17 mouse cellular contexts compared by ENCODE assay signal in genomic region chr7:117317362-117317761, GRCm38 (mm10).
A peak's percentile ranks its signal among the peaks of the same experiment; 100 is the strongest.
DNase-seq lines count a peak whose midpoint lies in the region; ATAC-seq lines count a peak whose summit lies in the region.
"Had no signal": no experiment of that assay in that cellular context is flagged by ENCODE, and none has a peak within 500 bp of the region (broad histone marks: within the 10 kb centered on the region; RNA-seq: fewer than 3 reads in every experiment).

No protein-coding gene starts in this region.

- H3K27ac ChIP-seq in forebrain, embryonic 15.5 days (replicated peaks): 0 out of 2 replicates have a peak overlapping the region, but pooled peaks have one; percentile 1
- no peak overlapping the region for H3K27ac ChIP-seq in forebrain, embryonic 11.5 days (ENCODE audit: low read depth, low read length)
- H3K27ac ChIP-seq: heart, embryonic 15.5 days; kidney, postnatal 0 days; liver, embryonic 13.5 days had no signal

- H3K4me2 ChIP-seq in forebrain, embryonic 15.5 days (replicated peaks): no peak overlapping the region
- H3K4me2 ChIP-seq in forebrain, embryonic 11.5 days (ENCODE audit: low read depth, low read length, severe bottlenecking): no peak overlapping the region
- H3K4me2 ChIP-seq: heart, embryonic 15.5 days; liver, embryonic 13.5 days had no signal

- ATAC-seq in forebrain, embryonic 15.5 days (replicated peaks): 0 out of 2 replicates have a peak, but pooled peaks have one; percentile 29
- no peak for ATAC-seq in forebrain, embryonic 11.5 days (replicated peaks; ENCODE audit: low FRiP score)
- ATAC-seq: intestine, embryonic 16.5 days had no signal

- intact Hi-C loops in left cerebral cortex, postnatal 14 days (cut with DNase I): no loop called here

- no peaks in the 10 kb centered on the region for H3K9me3 ChIP-seq in forebrain, embryonic 15.5 days
- H3K9me3 ChIP-seq in forebrain, embryonic 11.5 days (ENCODE audit: control insufficient read depth, low read length): no peaks in the 10 kb centered on the region
- H3K9me3 ChIP-seq: heart, embryonic 15.5 days; liver, embryonic 13.5 days had no signal

- WGBS in forebrain, embryonic 15.5 days: 45% methylated on average over 2 of the region's 2 CpGs
- 83% methylated on average over 2 of the region's 2 CpGs for WGBS in forebrain, embryonic 11.5 days

- H3K9ac ChIP-seq in forebrain, embryonic 15.5 days (replicated peaks): no peak overlapping the region
- no peak overlapping the region for H3K9ac ChIP-seq in forebrain, embryonic 11.5 days (ENCODE audit: low read length)
- H3K9ac ChIP-seq: heart, embryonic 15.5 days; liver, embryonic 13.5 days had no signal

- no peak for DNase-seq in forebrain, embryonic 11.5 days (ENCODE audit: low spot score)
- peak; percentile 6 to 8 for DNase-seq in urinary bladder, adult 18-20 months (ENCODE audit: low spot score in 2 of 2)
- no peak for DNase-seq in urinary bladder, adult 2 months (ENCODE audit: low spot score)
- DNase-seq in left cerebral cortex, postnatal 14 days (ENCODE audit: low spot score in 2 of 2): peak; percentile 36 to 46
- no peak for DNase-seq in spleen, postnatal 4 days (ENCODE audit: low spot score in 2 of 2)
- DNase-seq in retina, postnatal 1 day: no peak
- DNase-seq in layer of hippocampus, adult 9-11 months: no peak
- DNase-seq: B cell, adult 2 months; cerebellum, adult 2 months; embryo, embryonic 11 days; liver, embryonic 13.5 days; lung, postnatal 10 days had no signal

- H3K27me3 ChIP-seq in forebrain, embryonic 15.5 days: no peaks in the 10 kb centered on the region
- no peaks in the 10 kb centered on the region for H3K27me3 ChIP-seq in forebrain, embryonic 11.5 days (ENCODE audit: control insufficient read depth, insufficient read depth, low read length)
- H3K27me3 ChIP-seq: heart, embryonic 15.5 days; liver, embryonic 13.5 days had no signal

- peaks cover 19% of the 10 kb centered on the region for H3K4me1 ChIP-seq in forebrain, embryonic 15.5 days
- no peaks in the 10 kb centered on the region for H3K4me1 ChIP-seq in forebrain, embryonic 11.5 days (replicated peaks; ENCODE audit: control insufficient read depth, insufficient read depth, low read length)
- H3K4me1 ChIP-seq: heart, embryonic 15.5 days; liver, embryonic 13.5 days had no signal

- no peaks in the 10 kb centered on the region for H3K36me3 ChIP-seq in forebrain, embryonic 15.5 days
- H3K36me3 ChIP-seq in forebrain, embryonic 11.5 days (ENCODE audit: control insufficient read depth, insufficient read depth, low read length): no peaks in the 10 kb centered on the region
- H3K36me3 ChIP-seq: heart, embryonic 15.5 days; liver, embryonic 13.5 days had no signal

- no peak overlapping the region for H3K4me3 ChIP-seq in forebrain, embryonic 15.5 days
- H3K4me3 ChIP-seq in forebrain, embryonic 11.5 days (ENCODE audit: low read depth, low read length): no peak overlapping the region
- H3K4me3 ChIP-seq: erythroblast, embryonic 14.5 days; heart, embryonic 15.5 days; liver, embryonic 13.5 days had no signal

Comparison
In these comparisons a context has a peak if more than half of its experiments do, and no peak if none do; other contexts are left out.
1. DNase-seq: peak in urinary bladder, adult 18-20 months (2 of 2) and left cerebral cortex, postnatal 14 days (2 of 2); none in forebrain, embryonic 11.5 days (single experiment), urinary bladder, adult 2 months (single experiment), spleen, postnatal 4 days (0 of 2), retina, postnatal 1 day (single experiment) and layer of hippocampus, adult 9-11 months (single experiment).